In genomic region chr13:19352795-19353194, GRCm38 (mm10) we compare ENCODE assay signal across 23 mouse cellular contexts. TPM values are rescaled to one million over a fixed set of nuclear protein-coding genes. Genes with fewer than 3 reads are reported as not detected.
DNase-seq lines count a peak whose midpoint lies in the region; ATAC-seq and TF ChIP-seq lines count a peak whose summit lies in the region.
"Had no signal": no experiment of that assay in that cellular context is flagged by ENCODE, and none has a peak within 500 bp of the region (broad histone marks: within the 10 kb centered on the region; RNA-seq: fewer than 3 reads in every experiment).

No protein-coding gene starts in this region.

- no peaks in the 10 kb centered on the region for H3K9me3 ChIP-seq in forebrain, embryonic 13.5 days (replicated peaks)
- no peaks in the 10 kb centered on the region for H3K9me3 ChIP-seq in forebrain, embryonic 10.5 days
- H3K9me3 ChIP-seq in hindbrain, postnatal 0 days (ENCODE audit: low read length) = no peaks in the 10 kb centered on the region
- H3K9me3 ChIP-seq in hindbrain, embryonic 11.5 days (ENCODE audit: control insufficient read depth, low read length) = no peaks in the 10 kb centered on the region
- no peaks in the 10 kb centered on the region for H3K9me3 ChIP-seq in midbrain, embryonic 15.5 days
- H3K9me3 ChIP-seq: embryonic facial prominence, embryonic 13.5 days; midbrain, embryonic 12.5 days had no signal

- WGBS in forebrain, embryonic 13.5 days = 74% methylated on average over 3 of the region's 3 CpGs
- 87% methylated on average over 3 of the region's 3 CpGs for WGBS in forebrain, embryonic 10.5 days
- WGBS in hindbrain, postnatal 0 days = 59% methylated on average over 3 of the region's 3 CpGs
- WGBS in hindbrain, embryonic 11.5 days = 86% methylated on average over 3 of the region's 3 CpGs
- 55% methylated on average over 3 of the region's 3 CpGs for WGBS in midbrain, embryonic 15.5 days

- ATAC-seq in forebrain, embryonic 13.5 days = peak; percentile 64; the same call in 1 of the 2 replicates
- peak; percentile 72 for ATAC-seq in hindbrain, postnatal 0 days
- no peak for ATAC-seq in hindbrain, embryonic 11.5 days (ENCODE audit: low FRiP score)
- peak; percentile 70; the same call in 1 of the 2 replicates for ATAC-seq in midbrain, embryonic 15.5 days (replicated peaks)
- ATAC-seq: CD4-positive, CD25-positive, alpha-beta regulatory T cell, adult 4 months; liver, postnatal 0 days; lung, postnatal 0 days had no signal

- H3K4me2 ChIP-seq in forebrain, embryonic 13.5 days = no peak overlapping the region
- H3K4me2 ChIP-seq in hindbrain, postnatal 0 days (ENCODE audit: low read depth, low read length) = no peak overlapping the region
- H3K4me2 ChIP-seq in hindbrain, embryonic 11.5 days (replicated peaks; ENCODE audit: low read depth, low read length) = no peak overlapping the region
- no peak overlapping the region for H3K4me2 ChIP-seq in midbrain, embryonic 15.5 days
- H3K4me2 ChIP-seq: embryonic facial prominence, embryonic 13.5 days; hindbrain, embryonic 14.5 days; liver, embryonic 11.5 days; midbrain, embryonic 12.5 days had no signal

- no peak overlapping the region for H3K27ac ChIP-seq in forebrain, embryonic 13.5 days
- H3K27ac ChIP-seq in forebrain, embryonic 10.5 days = no peak overlapping the region
- no peak overlapping the region for H3K27ac ChIP-seq in hindbrain, postnatal 0 days
- H3K27ac ChIP-seq in hindbrain, embryonic 11.5 days (ENCODE audit: low read depth, low read length) = no peak overlapping the region
- no peak overlapping the region for H3K27ac ChIP-seq in midbrain, embryonic 15.5 days
- H3K27ac ChIP-seq: embryonic facial prominence, embryonic 13.5 days; hindbrain, embryonic 14.5 days; macrophage; midbrain, embryonic 12.5 days had no signal

- DNase-seq in forebrain, embryonic 10.5 days (ENCODE audit: extremely low spot score, low spot score) = no peak
- DNase-seq in hindbrain, postnatal 0 days (ENCODE audit: low spot score) = peak; percentile 35
- DNase-seq in hindbrain, embryonic 11.5 days (ENCODE audit: low spot score) = no peak
- DNase-seq in retina, postnatal 7 days (ENCODE audit: low read depth, low spot score) = peak; percentile 32
- no peak for DNase-seq in right cerebral cortex, adult 18-20 months
- DNase-seq: adrenal gland, postnatal 36 days; cerebellum, adult 2 months; cerebellum, postnatal 25 days; gastrocnemius, postnatal 14 days; kidney, adult 8-10 months; kidney, postnatal 14 days; liver, postnatal 0 days; right cerebral cortex, postnatal 25 days; spleen, adult 18-20 months had no signal

- no peaks in the 10 kb centered on the region for H3K27me3 ChIP-seq in forebrain, embryonic 13.5 days
- H3K27me3 ChIP-seq in forebrain, embryonic 10.5 days (ENCODE audit: poor library complexity, severe bottlenecking) = no peaks in the 10 kb centered on the region
- no peaks in the 10 kb centered on the region for H3K27me3 ChIP-seq in hindbrain, postnatal 0 days (ENCODE audit: insufficient read depth, low read length)
- H3K27me3 ChIP-seq in hindbrain, embryonic 11.5 days (ENCODE audit: control insufficient read depth, insufficient read depth, low read length) = no peaks in the 10 kb centered on the region
- no peaks in the 10 kb centered on the region for H3K27me3 ChIP-seq in midbrain, embryonic 15.5 days (replicated peaks)
- H3K27me3 ChIP-seq: embryonic facial prominence, embryonic 13.5 days; midbrain, embryonic 12.5 days had no signal

- no peak overlapping the region for H3K4me3 ChIP-seq in forebrain, embryonic 13.5 days
- H3K4me3 ChIP-seq in forebrain, embryonic 10.5 days = no peak overlapping the region
- no peak overlapping the region for H3K4me3 ChIP-seq in hindbrain, postnatal 0 days (ENCODE audit: low read length)
- H3K4me3 ChIP-seq in hindbrain, embryonic 11.5 days (ENCODE audit: low read depth, low read length) = no peak overlapping the region
- no peak overlapping the region for H3K4me3 ChIP-seq in midbrain, embryonic 15.5 days
- H3K4me3 ChIP-seq: embryonic facial prominence, embryonic 13.5 days; midbrain, embryonic 12.5 days had no signal

- peaks cover 18% of the 10 kb centered on the region for H3K36me3 ChIP-seq in forebrain, embryonic 13.5 days (ENCODE audit: poor library complexity, severe bottlenecking)
- peaks cover 6% of the 10 kb centered on the region; the same call in 1 of the 2 replicates for H3K36me3 ChIP-seq in forebrain, embryonic 10.5 days (replicated peaks)
- H3K36me3 ChIP-seq in hindbrain, postnatal 0 days (ENCODE audit: insufficient read depth, low read length) = peaks cover 18% of the 10 kb centered on the region
- H3K36me3 ChIP-seq in hindbrain, embryonic 11.5 days (ENCODE audit: control insufficient read depth, insufficient read depth, low read length) = no peaks in the 10 kb centered on the region
- peaks cover 8% of the 10 kb centered on the region for H3K36me3 ChIP-seq in midbrain, embryonic 15.5 days (replicated peaks)

- no peak overlapping the region for H3K9ac ChIP-seq in forebrain, embryonic 13.5 days
- H3K9ac ChIP-seq in hindbrain, postnatal 0 days (replicated peaks; ENCODE audit: low read length) = no peak overlapping the region
- no peak overlapping the region for H3K9ac ChIP-seq in hindbrain, embryonic 11.5 days (ENCODE audit: low read depth, low read length)
- H3K9ac ChIP-seq in midbrain, embryonic 15.5 days = no peak overlapping the region
- H3K9ac ChIP-seq: embryonic facial prominence, embryonic 13.5 days; hindbrain, embryonic 14.5 days; liver, postnatal 0 days; midbrain, embryonic 12.5 days had no signal

- no peaks in the 10 kb centered on the region for H3K4me1 ChIP-seq in forebrain, embryonic 13.5 days
- peaks cover 4% of the 10 kb centered on the region; the same call in 1 of the 2 replicates for H3K4me1 ChIP-seq in forebrain, embryonic 10.5 days
- H3K4me1 ChIP-seq in hindbrain, postnatal 0 days (ENCODE audit: insufficient read depth, low read length) = no peaks in the 10 kb centered on the region
- no peaks in the 10 kb centered on the region for H3K4me1 ChIP-seq in hindbrain, embryonic 11.5 days (replicated peaks; ENCODE audit: control insufficient read depth, insufficient read depth, low read length)
- no peaks in the 10 kb centered on the region for H3K4me1 ChIP-seq in midbrain, embryonic 15.5 days
- H3K4me1 ChIP-seq: embryonic facial prominence, embryonic 13.5 days had no signal

- TF ChIP-seq CTCF in hindbrain, postnatal 0 days (IDR thresholded peaks at IDR 0.05; ENCODE audit: low read depth) = no peak

RNA-seq across cellular contexts. Expression of gene Stard3nl, which starts 42.8 kb away (rescaled TPM):
- 161 and 167 TPM in 2 replicates for polyA plus RNA-seq in forebrain, embryonic 13.5 days (2015; fragmentation: Nextera tagmentation; extraction: Ambion mirVana)
- 100 and 102 TPM in 2 replicates for polyA plus RNA-seq in forebrain, embryonic 10.5 days (2016; fragmentation: Nextera tagmentation; extraction: Ambion mirVana)
- 62.1 and 69.5 TPM in 2 replicates for total RNA-seq in hindbrain, postnatal 0 days (2014; rRNA removed)
- 191 and 199 TPM in 2 replicates for polyA plus RNA-seq in hindbrain, postnatal 0 days (2015; fragmentation: Nextera tagmentation; extraction: Ambion mirVana)
- polyA plus RNA-seq in hindbrain, embryonic 11.5 days (2014; fragmentation: Nextera tagmentation; extraction: Ambion mirVana) = 139 and 149 TPM in 2 replicates
- 204 and 208 TPM in 2 replicates for polyA plus RNA-seq in midbrain, embryonic 15.5 days (2015; fragmentation: Nextera tagmentation; extraction: Ambion mirVana)

Comparison
In these comparisons a context has a peak if more than half of its experiments do, and no peak if none do; other contexts are left out.
1. DNase-seq: peak in hindbrain, postnatal 0 days (single experiment) and retina, postnatal 7 days (single experiment); none in forebrain, embryonic 10.5 days (single experiment), hindbrain, embryonic 11.5 days (single experiment) and right cerebral cortex, adult 18-20 months (single experiment).